ENCODE assay signal across 9 mouse cellular contexts in the genomic region with DNA sequence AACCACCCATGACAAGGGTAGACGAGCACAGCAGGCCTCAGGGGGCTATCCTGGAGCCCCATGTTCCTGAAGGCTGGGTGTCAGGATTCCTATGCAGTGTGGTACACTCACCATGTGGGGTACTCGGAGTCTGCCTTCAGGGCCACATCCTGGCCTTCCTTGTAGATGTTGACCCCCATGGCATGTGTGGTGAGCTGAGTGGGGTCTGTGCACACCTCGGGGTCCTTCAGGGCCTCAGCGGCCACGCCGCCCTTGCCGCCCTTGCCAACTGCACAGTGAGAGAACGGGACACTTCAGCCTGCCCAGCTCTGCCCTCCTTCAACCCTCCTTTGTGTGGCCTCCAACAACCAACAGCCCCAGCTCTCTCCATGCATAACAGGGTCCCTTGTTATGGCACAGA. TPM values are rescaled to one million over a fixed set of nuclear protein-coding genes. Genes with fewer than 3 reads are reported as not detected.
DNase-seq lines count a peak whose midpoint lies in the region; ATAC-seq and TF ChIP-seq lines count a peak whose summit lies in the region.
"Had no signal": no experiment of that assay in that cellular context is flagged by ENCODE, and none has a peak within 500 bp of the region (broad histone marks: within the 10 kb centered on the region; RNA-seq: fewer than 3 reads in every experiment).

No protein-coding gene starts in this region.

- H3K36me3 ChIP-seq in heart, embryonic 13.5 days = peaks cover 62% of the 10 kb centered on the region
- no peaks in the 10 kb centered on the region; a peak in 1 of 4 replicates for H3K36me3 ChIP-seq in MEL (ENCODE audit: control insufficient read depth in 1 of 2, insufficient read depth in 2 of 2, low read length in 2 of 2)
- peaks cover 4% of the 10 kb centered on the region; the same call in 1 of the 2 replicates for H3K36me3 ChIP-seq in hindbrain, embryonic 15.5 days
- H3K36me3 ChIP-seq in midbrain, embryonic 13.5 days = peaks cover 40% of the 10 kb centered on the region

- no peak for ATAC-seq in heart, embryonic 13.5 days (ENCODE audit: extremely low read depth, insufficient number of reproducible peaks, low FRiP score, low TSS enrichment)
- ATAC-seq in hindbrain, embryonic 15.5 days (ENCODE audit: low FRiP score, low read depth) = peak; percentile 6; the same call in 1 of the 2 replicates
- peak; percentile 0; the same call in 1 of the 2 replicates for ATAC-seq in midbrain, embryonic 13.5 days
- no peak for ATAC-seq in activated CD4-positive, CD25-positive, alpha-beta regulatory T cell, adult 4 months
- ATAC-seq: inflammation-experienced regulatory T-cells, adult 6 months had no signal

- H3K27ac ChIP-seq in heart, embryonic 13.5 days (replicated peaks) = no peak overlapping the region
- H3K27ac ChIP-seq in MEL (ENCODE audit: control insufficient read depth, low read depth, low read length) = no peak overlapping the region
- H3K27ac ChIP-seq in hindbrain, embryonic 15.5 days (replicated peaks) = no peak overlapping the region
- no peak overlapping the region for H3K27ac ChIP-seq in midbrain, embryonic 13.5 days

- no peak for TF ChIP-seq RAD21 in MEL (IDR thresholded peaks at IDR 0.05; ENCODE audit: low read depth, low read length)

- peak overlapping the region; percentile 60 for H3K4me3 ChIP-seq in heart, embryonic 13.5 days
- peak overlapping the region; percentile 82 to 84 for H3K4me3 ChIP-seq in MEL (ENCODE audit: control insufficient read depth in 1 of 2, insufficient read depth in 1 of 2, low read depth in 2 of 2, low read length in 2 of 2)
- H3K4me3 ChIP-seq in hindbrain, embryonic 15.5 days = peak overlapping the region; percentile 69; the same call in 1 of the 2 replicates
- peak overlapping the region; percentile 66 for H3K4me3 ChIP-seq in midbrain, embryonic 13.5 days (replicated peaks)

- TF ChIP-seq POLR2A in MEL (IDR thresholded peaks at IDR 0.05; ENCODE audit: control insufficient read depth in 1 of 2, insufficient read depth in 1 of 2, low read depth in 1 of 2, low read length in 2 of 2, poor library complexity in 1 of 2) = no peak

- H3K4me2 ChIP-seq in heart, embryonic 13.5 days = peak overlapping the region; percentile 83
- peak overlapping the region; percentile 59 for H3K4me2 ChIP-seq in hindbrain, embryonic 15.5 days
- peak overlapping the region; percentile 60 for H3K4me2 ChIP-seq in midbrain, embryonic 13.5 days (replicated peaks)

- peaks cover 5% of the 10 kb centered on the region; the same call in 1 of the 2 replicates for H3K9me3 ChIP-seq in heart, embryonic 13.5 days
- no peaks in the 10 kb centered on the region for H3K9me3 ChIP-seq in MEL (replicated peaks; ENCODE audit: insufficient read depth, low read length)
- no peaks in the 10 kb centered on the region for H3K9me3 ChIP-seq in hindbrain, embryonic 15.5 days
- H3K9me3 ChIP-seq in midbrain, embryonic 13.5 days = 0 out of 2 replicates have a peak, but pooled peaks cover 5% of the 10 kb centered on the region

- peaks cover 7% of the 10 kb centered on the region for H3K27me3 ChIP-seq in heart, embryonic 13.5 days (replicated peaks)
- no peaks in the 10 kb centered on the region for H3K27me3 ChIP-seq in MEL (ENCODE audit: control insufficient read depth in 1 of 2, insufficient read depth in 2 of 2, low read length in 2 of 2)
- no peaks in the 10 kb centered on the region for H3K27me3 ChIP-seq in hindbrain, embryonic 15.5 days
- H3K27me3 ChIP-seq in midbrain, embryonic 13.5 days = peaks cover 3% of the 10 kb centered on the region; the same call in 1 of the 2 replicates

- peak overlapping the region; percentile 83 for H3K9ac ChIP-seq in heart, embryonic 13.5 days
- H3K9ac ChIP-seq in MEL (ENCODE audit: control insufficient read depth, low read depth, low read length, poor library complexity, severe bottlenecking) = peak overlapping the region; percentile 98
- no peak overlapping the region for H3K9ac ChIP-seq in hindbrain, embryonic 15.5 days
- peak overlapping the region; percentile 75 for H3K9ac ChIP-seq in midbrain, embryonic 13.5 days (replicated peaks)

- TF ChIP-seq CTCF in MEL (IDR thresholded peaks at IDR 0.05 in 2 of 3, conservative IDR thresholded peaks at IDR 0.05 in 1 of 3; ENCODE audit: control insufficient read depth in 1 of 3, insufficient read depth in 1 of 3, low read depth in 2 of 3, low read length in 3 of 3, poor library complexity in 1 of 3, severe bottlenecking in 1 of 3) = no peak

- 93% methylated on average over 8 of the region's 8 CpGs for WGBS in heart, embryonic 13.5 days
- WGBS in hindbrain, embryonic 15.5 days = 91% methylated on average over 8 of the region's 8 CpGs
- 95% methylated on average over 8 of the region's 8 CpGs for WGBS in midbrain, embryonic 13.5 days

- H3K4me1 ChIP-seq in heart, embryonic 13.5 days = peaks cover 25% of the 10 kb centered on the region
- H3K4me1 ChIP-seq in MEL (ENCODE audit: control insufficient read depth in 1 of 2, insufficient read depth in 2 of 2, low read length in 2 of 2) = peaks cover 4 to 18% of the 10 kb centered on the region in 2 experiments; a peak in 3 of 4 replicates
- H3K4me1 ChIP-seq in hindbrain, embryonic 15.5 days (replicated peaks) = peaks cover 26% of the 10 kb centered on the region
- H3K4me1 ChIP-seq in midbrain, embryonic 13.5 days (replicated peaks) = peaks cover 27% of the 10 kb centered on the region

- no peak for DNase-seq in heart, postnatal 14 days
- DNase-seq in MEL (ENCODE audit: low read depth, low spot score) = no peak
- DNase-seq in urinary bladder, adult 2 months (ENCODE audit: low spot score) = no peak
- DNase-seq in kidney, adult 11 months = no peak

- peaks cover 21% of the 10 kb centered on the region for H3K79me2 ChIP-seq in MEL (ENCODE audit: control insufficient read depth, insufficient read depth, low read length, poor library complexity)

- intact Hi-C loops in heart, postnatal 14 days (cut with DNase I) = loop anchor here (10.0 kb wide), 1 partner anchor 551 kb away; no protein-coding TSS in a partner anchor

- TF ChIP-seq EP300 in MEL (IDR thresholded peaks at IDR 0.05; ENCODE audit: low read depth in 1 of 2, low read length in 2 of 2) = no peak

RNA-seq across cellular contexts. Expression of gene Mrpl54, which starts 1.2 kb away (rescaled TPM):
- polyA plus RNA-seq in heart, embryonic 13.5 days (2015; fragmentation: Nextera tagmentation; extraction: Ambion mirVana) = 244 and 260 TPM in 2 replicates
- 10 to 100 TPM; 83.0 to 96.2 TPM for total RNA-seq in heart, postnatal 14 days (2021)
- 137 and 150 TPM in 2 replicates for total RNA-seq in MEL (2012; rRNA removed)
- 100 to 1,000 TPM; 157 to 421 TPM for polyA plus RNA-seq in MEL (2012; ENCODE audit: insufficient read depth in 1 of 2, insufficient read length in 2 of 2, low read depth in 1 of 2, low replicate concordance in 2 of 2, missing spikeins in 1 of 2)
- polyA plus RNA-seq in hindbrain, embryonic 15.5 days (2015; fragmentation: Nextera tagmentation; extraction: Ambion mirVana) = 121 and 144 TPM in 2 replicates
- polyA plus RNA-seq in midbrain, embryonic 13.5 days (2015; fragmentation: Nextera tagmentation; extraction: Ambion mirVana) = 138 and 148 TPM in 2 replicates
- polyA plus RNA-seq in urinary bladder, adult 2 months (2012; rRNA removed) = 95.9 and 103 TPM in 2 replicates
- 100 to 1,000 TPM; 148 to 166 TPM for polyA plus RNA-seq in activated CD4-positive, CD25-positive, alpha-beta regulatory T cell, adult 4 months (2017; shearing (Covaris generic))

RNA-seq across cellular contexts. Expression of gene Apba3, which starts 1.2 kb away (rescaled TPM):
- polyA plus RNA-seq in heart, embryonic 13.5 days (2015; fragmentation: Nextera tagmentation; extraction: Ambion mirVana) = 45.4 and 51.4 TPM in 2 replicates
- total RNA-seq in heart, postnatal 14 days (2021) = 10 to 100 TPM; 85.5 to 97.2 TPM
- total RNA-seq in MEL (2012; rRNA removed) = 68.9 and 81.3 TPM in 2 replicates
- polyA plus RNA-seq in MEL (2012; ENCODE audit: insufficient read depth in 1 of 2, insufficient read length in 2 of 2, low read depth in 1 of 2, low replicate concordance in 2 of 2, missing spikeins in 1 of 2) = 10 to 100 TPM in 1 of 2 experiments, not detected in 1; 73.2 TPM
- polyA plus RNA-seq in hindbrain, embryonic 15.5 days (2015; fragmentation: Nextera tagmentation; extraction: Ambion mirVana) = 38.3 and 38.6 TPM in 2 replicates
- polyA plus RNA-seq in midbrain, embryonic 13.5 days (2015; fragmentation: Nextera tagmentation; extraction: Ambion mirVana) = 27.9 and 30.8 TPM in 2 replicates
- 45.9 and 48.3 TPM in 2 replicates for polyA plus RNA-seq in urinary bladder, adult 2 months (2012; rRNA removed)
- polyA plus RNA-seq in activated CD4-positive, CD25-positive, alpha-beta regulatory T cell, adult 4 months (2017; shearing (Covaris generic)) = 10 to 100 TPM; 10.2 to 18.0 TPM

RNA-seq across cellular contexts. Expression of gene Matk, which starts 12.8 kb away (rescaled TPM):
- polyA plus RNA-seq in heart, embryonic 13.5 days (2015; fragmentation: Nextera tagmentation; extraction: Ambion mirVana) = 1.6 and 1.9 TPM in 2 replicates
- total RNA-seq in heart, postnatal 14 days (2021) = under 1 TPM; 0.26 to 0.51 TPM
- 0.10 and 0.23 TPM in 2 replicates for total RNA-seq in MEL (2012; rRNA removed)
- polyA plus RNA-seq in MEL (2012; ENCODE audit: insufficient read depth in 1 of 2, insufficient read length in 2 of 2, low read depth in 1 of 2, low replicate concordance in 2 of 2, missing spikeins in 1 of 2) = 1 to 10 TPM in 1 of 2 experiments, not detected in 1; 1.0 TPM
- 43.8 and 49.7 TPM in 2 replicates for polyA plus RNA-seq in hindbrain, embryonic 15.5 days (2015; fragmentation: Nextera tagmentation; extraction: Ambion mirVana)
- polyA plus RNA-seq in midbrain, embryonic 13.5 days (2015; fragmentation: Nextera tagmentation; extraction: Ambion mirVana) = 7.2 and 8.8 TPM in 2 replicates
- 2.2 and 2.6 TPM in 2 replicates for polyA plus RNA-seq in urinary bladder, adult 2 months (2012; rRNA removed)
- polyA plus RNA-seq in activated CD4-positive, CD25-positive, alpha-beta regulatory T cell, adult 4 months (2017; shearing (Covaris generic)) = 10 to 100 TPM; 54.3 to 64.7 TPM

RNA-seq across cellular contexts. Expression of gene Tjp3, which starts 25.8 kb away (rescaled TPM):
- 2.2 and 2.4 TPM in 2 replicates for polyA plus RNA-seq in heart, embryonic 13.5 days (2015; fragmentation: Nextera tagmentation; extraction: Ambion mirVana)
- under 1 TPM; 0.14 to 0.34 TPM for total RNA-seq in heart, postnatal 14 days (2021)
- 2.5 and 2.9 TPM in 2 replicates for total RNA-seq in MEL (2012; rRNA removed)
- 1 to 10 TPM in 1 of 2 experiments, not detected in 1; 4.9 TPM for polyA plus RNA-seq in MEL (2012; ENCODE audit: insufficient read depth in 1 of 2, insufficient read length in 2 of 2, low read depth in 1 of 2, low replicate concordance in 2 of 2, missing spikeins in 1 of 2)
- polyA plus RNA-seq in hindbrain, embryonic 15.5 days (2015; fragmentation: Nextera tagmentation; extraction: Ambion mirVana) = 5.9 and 6.2 TPM in 2 replicates
- 4.9 and 5.5 TPM in 2 replicates for polyA plus RNA-seq in midbrain, embryonic 13.5 days (2015; fragmentation: Nextera tagmentation; extraction: Ambion mirVana)
- polyA plus RNA-seq in urinary bladder, adult 2 months (2012; rRNA removed) = 23.7 and 25.1 TPM in 2 replicates
- polyA plus RNA-seq in activated CD4-positive, CD25-positive, alpha-beta regulatory T cell, adult 4 months (2017; shearing (Covaris generic)) = 1 to 10 TPM; 2.4 to 3.1 TPM

RNA-seq across cellular contexts. Expression of gene Pip5k1c, which starts 27.2 kb away (rescaled TPM):
- polyA plus RNA-seq in heart, embryonic 13.5 days (2015; fragmentation: Nextera tagmentation; extraction: Ambion mirVana) = 31.0 and 32.0 TPM in 2 replicates
- total RNA-seq in heart, postnatal 14 days (2021) = 10 to 100 TPM; 34.8 to 36.7 TPM
- 14.1 and 14.4 TPM in 2 replicates for total RNA-seq in MEL (2012; rRNA removed)
- 10 to 100 TPM in 1 of 2 experiments, not detected in 1; 40.5 TPM for polyA plus RNA-seq in MEL (2012; ENCODE audit: insufficient read depth in 1 of 2, insufficient read length in 2 of 2, low read depth in 1 of 2, low replicate concordance in 2 of 2, missing spikeins in 1 of 2)
- polyA plus RNA-seq in hindbrain, embryonic 15.5 days (2015; fragmentation: Nextera tagmentation; extraction: Ambion mirVana) = 130 and 151 TPM in 2 replicates
- polyA plus RNA-seq in midbrain, embryonic 13.5 days (2015; fragmentation: Nextera tagmentation; extraction: Ambion mirVana) = 92.8 and 99.6 TPM in 2 replicates
- 38.6 and 48.9 TPM in 2 replicates for polyA plus RNA-seq in urinary bladder, adult 2 months (2012; rRNA removed)
- 10 to 100 TPM; 11.1 to 16.9 TPM for polyA plus RNA-seq in activated CD4-positive, CD25-positive, alpha-beta regulatory T cell, adult 4 months (2017; shearing (Covaris generic))

Comparison
In these comparisons a context has a peak if more than half of its experiments do, and no peak if none do; other contexts are left out.
1. ATAC-seq: peak in hindbrain, embryonic 15.5 days (single experiment) and midbrain, embryonic 13.5 days (single experiment); none in heart, embryonic 13.5 days (single experiment) and activated CD4-positive, CD25-positive, alpha-beta regulatory T cell, adult 4 months (single experiment).
2. Peak in every context shown above with its lines, with median percentiles within 50 percentile points of each other: H3K4me2 ChIP-seq and H3K4me3 ChIP-seq.